Mouse (Mus musculus) heart, embryonic 16.5 days (tissue): ENCODE measurements around the gene Sorcs3. TPM values are rescaled to one million over a fixed set of nuclear protein-coding genes. Genes with fewer than 3 reads are reported as not detected.

Source experiments
- ATAC-seq: fragments of 200-750 bp; cut with Nextera tagmentation; replicated peaks from 2 replicates; pipeline ENCODE4 v1.8.0; 2017; ENCODE audit warnings: moderate number of reproducible peaks; ENCODE audit not compliant: insufficient read depth, low FRiP score; ENCODE audit errors: extremely low read depth
- H3K27ac ChIP-seq: fragments of 300-500 bp; sonication (generic); 2 replicates; pipeline ENCODE4 v1.5.1; 2014; ENCODE audit warnings: mild to moderate bottlenecking, low read length, control low read depth, moderate library complexity
- H3K27me3 ChIP-seq: fragments of 300-500 bp; sonication (generic); 2 replicates; pipeline ENCODE4 v1.6.1; 2014; ENCODE audit warnings: low read length, mixed read lengths; ENCODE audit not compliant: control insufficient read depth, insufficient read depth
- H3K36me3 ChIP-seq: fragments of 300-500 bp; sonication (generic); 2 replicates; pipeline ENCODE4 v1.6.1; 2014; ENCODE audit not compliant: control insufficient read depth, insufficient read depth
- H3K4me1 ChIP-seq: fragments of 300-500 bp; sonication (generic); 2 replicates; pipeline ENCODE4 v1.6.1; 2014; ENCODE audit warnings: low read length, mixed read lengths; ENCODE audit not compliant: control insufficient read depth, insufficient read depth
- H3K4me2 ChIP-seq: fragments of 300-500 bp; sonication (generic); 2 replicates; pipeline ENCODE4 v1.6.1; 2014; ENCODE audit warnings: low read depth, mild to moderate bottlenecking, control low read depth, low read length
- H3K4me3 ChIP-seq: fragments of 300-500 bp; sonication (generic); 2 replicates; pipeline ENCODE4 v1.5.1; 2014; ENCODE audit warnings: mild to moderate bottlenecking, control low read depth, low read length
- H3K9ac ChIP-seq: fragments of 300-500 bp; sonication (generic); 2 replicates; pipeline ENCODE4 v1.6.1; 2014; ENCODE audit warnings: low read length, control low read depth
- H3K9me3 ChIP-seq: fragments of 300-500 bp; sonication (generic); replicated peaks from 2 replicates; pipeline ENCODE4 v1.6.1; 2016; ENCODE audit warnings: low read length; ENCODE audit not compliant: control insufficient read depth
- WGBS: fragments of 180-500 bp; shearing (Covaris S2); extraction: QIAGEN DNeasy Blood & Tissue Kit; methylation state at CpG from one replicate; pipeline ENCODE4 v1.1.7; 2014; 5-methylcytosine and 5-hydroxymethylcytosine counted together
- polyA plus RNA-seq: library from polyadenylated mRNA; unstranded; fragments of >200 nt; fragmentation: Nextera tagmentation; extraction: Ambion mirVana; gene quantifications from 2 replicates; pipeline ENCODE4 v1.2.1, GENCODE M21; 2015

The Sorcs3 gene
- polyA plus RNA-seq, 1 experiment from 2014 or later: 0.21 TPM

GRCm38 (mm10) chr19:48548143-48548881, 342.5 kb downstream of the Sorcs3 start:
- Histone ChIP-seq H3K27me3 (no peaks in the 10 kb centered on the region), H3K4me2 (no peak overlapping the region), H3K9me3 (no peaks in the 10 kb centered on the region), H3K4me1 (no peaks in the 10 kb centered on the region), H3K36me3 (no peaks in the 10 kb centered on the region), H3K4me3 (no peak overlapping the region), H3K9ac (no peak overlapping the region), H3K27ac (no peak overlapping the region)
- no peak for ATAC-seq
- 53% methylated on average over 9 of the region's 9 CpGs for WGBS

DNA sequence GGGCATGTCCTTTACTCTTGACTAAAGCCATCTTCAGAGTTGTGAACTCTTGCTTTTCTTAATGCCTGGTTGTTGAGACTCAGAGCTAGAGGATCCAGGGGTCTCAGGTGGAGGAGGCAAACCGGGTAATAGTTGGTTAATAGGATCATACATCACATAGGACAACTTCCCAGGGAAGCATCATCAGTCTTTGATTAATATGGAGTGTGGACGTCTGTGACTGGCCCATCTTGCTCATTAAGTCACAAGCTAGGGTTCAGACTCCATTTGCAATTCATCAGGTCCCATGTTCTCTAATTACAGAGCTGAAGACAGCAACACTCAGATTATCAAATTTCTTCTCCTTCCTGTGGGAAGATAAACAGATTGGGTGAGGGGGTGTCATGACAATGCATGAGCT, 353.6 kb downstream of the Sorcs3 start:
- Histone ChIP-seq H3K4me2 (no peak overlapping the region), H3K9me3 (no peaks in the 10 kb centered on the region), H3K4me1 (no peaks in the 10 kb centered on the region), H3K27me3 (no peaks in the 10 kb centered on the region), H3K36me3 (no peaks in the 10 kb centered on the region), H3K9ac (no peak overlapping the region), H3K4me3 (no peak overlapping the region), H3K27ac (no peak overlapping the region)
- 57% methylated on average over 2 of the region's 2 CpGs for WGBS
- no peak for ATAC-seq

DNA sequence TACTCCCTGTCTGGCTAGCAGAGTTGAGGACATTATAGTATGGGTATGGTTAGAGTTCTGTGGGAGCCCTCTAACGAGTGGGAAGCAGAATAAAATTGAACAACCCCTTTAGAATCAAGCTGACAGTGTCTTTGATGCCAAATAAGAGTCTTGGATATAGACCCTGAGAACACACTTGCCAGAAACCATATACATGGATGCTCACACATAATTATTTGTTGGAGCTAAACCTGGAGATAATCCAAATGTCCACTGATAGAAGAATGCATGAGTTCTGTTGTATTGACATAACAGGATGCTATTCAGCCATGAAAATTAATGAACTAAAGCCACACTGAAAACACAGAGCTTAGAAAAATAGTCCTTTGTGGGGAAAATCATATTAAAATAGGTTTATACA, 369.9 kb downstream of the Sorcs3 start:
- H3K4me1 ChIP-seq: no peaks in the 10 kb centered on the region
- H3K9ac ChIP-seq: no peak overlapping the region
- no peak overlapping the region for H3K4me3 ChIP-seq
- H3K9me3 ChIP-seq: no peaks in the 10 kb centered on the region
- 63% methylated on average over 1 of the region's 1 CpGs for WGBS
- H3K27me3 ChIP-seq: no peaks in the 10 kb centered on the region
- no peak overlapping the region for H3K4me2 ChIP-seq
- no peaks in the 10 kb centered on the region for H3K36me3 ChIP-seq
- H3K27ac ChIP-seq: no peak overlapping the region
- ATAC-seq: no peak

DNA sequence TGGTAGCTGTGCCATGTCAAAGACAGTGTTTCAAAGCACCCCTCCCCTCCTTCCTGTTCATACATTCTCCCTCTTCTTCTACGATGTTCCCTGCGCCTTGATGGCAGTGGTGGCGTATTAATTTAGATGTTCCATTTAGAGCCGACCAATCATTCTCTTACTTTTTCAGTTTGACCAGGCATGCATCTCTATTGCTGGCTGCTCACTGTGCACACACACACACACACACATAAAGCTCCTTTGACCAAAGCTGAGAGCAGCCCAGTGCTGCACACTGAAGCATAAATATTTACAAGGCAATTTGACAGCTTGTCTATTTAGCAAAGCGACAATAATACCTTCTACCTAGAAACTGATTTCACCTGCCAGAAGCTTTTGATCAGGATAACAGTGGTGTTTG, 371.3 kb downstream of the Sorcs3 start:
- 87% methylated on average over 5 of the region's 5 CpGs for WGBS
- Histone ChIP-seq H3K4me1 (no peaks in the 10 kb centered on the region), H3K4me2 (no peak overlapping the region), H3K9me3 (no peaks in the 10 kb centered on the region), H3K27ac (no peak overlapping the region), H3K36me3 (no peaks in the 10 kb centered on the region), H3K27me3 (no peaks in the 10 kb centered on the region), H3K4me3 (no peak overlapping the region), H3K9ac (no peak overlapping the region)
- ATAC-seq: no peak

DNA sequence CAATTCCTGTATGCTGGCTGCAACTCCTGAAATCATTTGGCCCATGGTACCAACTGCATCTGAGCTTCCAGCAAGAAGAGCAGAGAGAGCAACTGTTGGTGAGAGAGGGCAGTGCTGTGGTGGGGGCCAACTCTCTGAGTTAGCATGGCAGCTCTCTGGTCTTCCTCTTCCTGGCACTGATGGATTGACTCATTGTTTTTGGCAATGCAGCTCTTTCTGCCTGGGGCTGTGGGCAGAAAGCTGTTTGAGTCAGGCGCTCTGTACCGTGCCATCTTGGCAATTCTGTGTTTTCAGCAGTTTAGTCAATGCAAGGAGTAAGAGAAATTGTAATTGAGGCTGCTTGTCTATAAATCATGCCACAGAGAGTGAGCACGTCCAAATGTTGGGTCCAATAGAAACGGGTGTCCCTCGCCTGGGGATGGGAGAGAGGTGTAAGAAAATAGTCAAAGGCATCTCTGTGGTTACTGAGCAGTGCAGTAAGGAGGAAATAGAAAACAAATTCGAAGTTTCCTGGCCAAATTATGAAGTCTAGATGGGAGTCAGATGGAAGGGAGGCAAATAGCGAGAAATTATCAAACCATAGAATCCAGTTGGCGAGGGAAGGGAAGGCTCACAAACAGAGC, 379.2 kb downstream of the Sorcs3 start:
- WGBS: 72% methylated on average over 8 of the region's 8 CpGs
- ATAC-seq: no peak
- no peaks in the 10 kb centered on the region for H3K27me3 ChIP-seq

DNA sequence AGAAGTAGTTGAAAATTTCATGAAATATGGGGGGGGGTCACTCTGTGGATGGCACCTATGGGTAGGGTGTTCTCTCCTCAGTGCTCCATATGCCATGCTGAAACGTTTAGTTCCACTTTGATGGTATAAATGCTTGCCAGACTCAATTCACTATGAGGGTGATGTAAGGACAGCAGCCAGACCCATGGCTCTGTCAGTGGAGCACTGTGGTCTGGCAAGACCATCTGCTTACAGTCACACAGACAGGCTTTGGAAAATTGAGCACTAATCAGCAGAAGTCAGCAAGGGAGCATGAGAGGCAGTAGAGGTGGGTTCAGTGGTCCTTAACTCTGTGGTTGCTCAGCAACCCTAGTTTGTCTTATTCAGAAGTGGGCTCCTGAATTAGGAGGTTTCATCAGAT, 411.1 kb downstream of the Sorcs3 start:
- ATAC-seq: no peak
- Histone ChIP-seq H3K4me2 (no peak overlapping the region), H3K27ac (no peak overlapping the region), H3K4me1 (no peaks in the 10 kb centered on the region), H3K36me3 (no peaks in the 10 kb centered on the region), H3K9me3 (no peaks in the 10 kb centered on the region), H3K4me3 (no peak overlapping the region), H3K9ac (no peak overlapping the region), H3K27me3 (no peaks in the 10 kb centered on the region)
- WGBS: 56% methylated on average over 1 of the region's 1 CpGs

More for the DNA sequence above, 379.2 kb downstream of the Sorcs3 start:
- Histone ChIP-seq H3K4me2 (no peak overlapping the region), H3K27ac (no peak overlapping the region), H3K9me3 (no peaks in the 10 kb centered on the region), H3K4me1 (no peaks in the 10 kb centered on the region), H3K9ac (no peak overlapping the region), H3K36me3 (no peaks in the 10 kb centered on the region), H3K4me3 (no peak overlapping the region)

- no peak overlapping the region for H3K9ac ChIP-seq
- no peaks in the 10 kb centered on the region for H3K27me3 ChIP-seq
- ATAC-seq: no peak
- H3K9me3 ChIP-seq: no peaks in the 10 kb centered on the region
- no peak overlapping the region for H3K4me2 ChIP-seq
- no peaks in the 10 kb centered on the region for H3K36me3 ChIP-seq
- WGBS: 64% methylated on average over 6 of the region's 6 CpGs
- no peaks in the 10 kb centered on the region for H3K4me1 ChIP-seq
- H3K27ac ChIP-seq: no peak overlapping the region
- no peak overlapping the region for H3K4me3 ChIP-seq
Measured at GRCm38 (mm10) chr19:48630671-48631327, 425.0 kb downstream of the Sorcs3 start.

- H3K9ac ChIP-seq: no peak overlapping the region
- no peaks in the 10 kb centered on the region for H3K36me3 ChIP-seq
- no peaks in the 10 kb centered on the region for H3K27me3 ChIP-seq
- H3K4me2 ChIP-seq: no peak overlapping the region
- 68% methylated on average over 4 of the region's 4 CpGs for WGBS
- no peak overlapping the region for H3K4me3 ChIP-seq
- ATAC-seq: no peak
- 0 out of 2 replicates have a peak, but pooled peaks cover 2% of the 10 kb centered on the region for H3K4me1 ChIP-seq
- H3K27ac ChIP-seq: no peak overlapping the region
- no peaks in the 10 kb centered on the region for H3K9me3 ChIP-seq
Measured at GRCm38 (mm10) chr19:48642566-48642965, 436.7 kb downstream of the Sorcs3 start.

GRCm38 (mm10) chr19:48649941-48650340, 444.1 kb downstream of the Sorcs3 start:
- no peaks in the 10 kb centered on the region for H3K9me3 ChIP-seq
- no peaks in the 10 kb centered on the region for H3K36me3 ChIP-seq
- no peaks in the 10 kb centered on the region; the same call in 1 of the 2 replicates for H3K27me3 ChIP-seq
- no peak for ATAC-seq
- H3K27ac ChIP-seq: no peak overlapping the region
- peaks cover 3% of the 10 kb centered on the region; the same call in 1 of the 2 replicates for H3K4me1 ChIP-seq
- 63% methylated on average over 2 of the region's 2 CpGs for WGBS
- H3K9ac ChIP-seq: no peak overlapping the region
- no peak overlapping the region for H3K4me3 ChIP-seq
- no peak overlapping the region for H3K4me2 ChIP-seq
